In the genomic region with DNA sequence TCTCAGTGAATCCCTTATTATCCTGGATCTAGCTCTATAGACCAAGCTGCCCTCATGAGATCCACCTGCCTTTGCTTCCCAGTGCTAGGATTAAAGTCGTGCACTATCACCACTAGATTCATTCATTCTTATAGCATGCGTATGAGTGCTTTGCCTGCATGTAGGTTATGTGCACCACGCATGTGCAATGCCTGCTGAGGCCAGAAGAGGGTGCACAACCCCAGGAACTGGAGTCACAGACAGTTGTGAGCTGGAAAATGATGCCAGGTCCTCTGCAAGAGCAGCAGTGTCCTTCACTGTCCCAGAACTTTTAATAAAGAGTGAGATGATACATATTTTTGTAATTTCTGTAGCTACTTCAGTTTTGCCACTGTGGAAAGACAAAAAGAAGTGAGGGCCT, we compare ENCODE assay signal across 30 mouse cellular contexts. TPM values are rescaled to one million over a fixed set of nuclear protein-coding genes. Genes with fewer than 3 reads are reported as not detected.
A peak's percentile ranks its signal among the peaks of the same experiment; 100 is the strongest.
DNase-seq lines count a peak whose midpoint lies in the region; ATAC-seq and TF ChIP-seq lines count a peak whose summit lies in the region.
"Had no signal": no experiment of that assay in that cellular context is flagged by ENCODE, and none has a peak within 500 bp of the region (broad histone marks: within the 10 kb centered on the region; RNA-seq: fewer than 3 reads in every experiment).

No protein-coding gene starts in this region.

- in situ Hi-C loops in ES-E14 (cut with MboI; ENCODE audit: low sequenced_read_pairs in 2 of 2, unreplicated experiment in 2 of 2), result loop anchor here in 1 of 2 experiments (5.0 kb wide), 1 partner anchor 168 kb away; no protein-coding TSS in a partner anchor

- no peaks in the 10 kb centered on the region for H3K27me3 ChIP-seq in hindbrain, postnatal 0 days (ENCODE audit: insufficient read depth, low read length)
- H3K27me3 ChIP-seq in hindbrain, embryonic 12.5 days, result no peaks in the 10 kb centered on the region
- H3K27me3 ChIP-seq in midbrain, postnatal 0 days (ENCODE audit: insufficient read depth, low read length), result no peaks in the 10 kb centered on the region
- no peaks in the 10 kb centered on the region for H3K27me3 ChIP-seq in midbrain, embryonic 15.5 days (replicated peaks)
- H3K27me3 ChIP-seq: heart, embryonic 15.5 days; megakaryocyte, embryonic 14.5 days; stomach, embryonic 15.5 days had no signal

- H3K4me3 ChIP-seq in hindbrain, postnatal 0 days (ENCODE audit: low read length), result no peak overlapping the region
- no peak overlapping the region for H3K4me3 ChIP-seq in hindbrain, embryonic 12.5 days
- H3K4me3 ChIP-seq in midbrain, postnatal 0 days (ENCODE audit: low read depth, low read length), result no peak overlapping the region
- H3K4me3 ChIP-seq in midbrain, embryonic 15.5 days, result no peak overlapping the region
- H3K4me3 ChIP-seq in ES-E14 (ENCODE audit: insufficient read depth in 1 of 2, low read depth in 1 of 2, low read length in 2 of 2, poor library complexity in 1 of 2, severe bottlenecking in 1 of 2), result no peak overlapping the region
- H3K4me3 ChIP-seq: embryonic facial prominence, embryonic 10.5 days; heart, adult 2 months; heart, embryonic 15.5 days; megakaryocyte, embryonic 14.5 days; stomach, embryonic 15.5 days had no signal

- no peaks in the 10 kb centered on the region for H3K36me3 ChIP-seq in hindbrain, postnatal 0 days (ENCODE audit: insufficient read depth, low read length)
- H3K36me3 ChIP-seq in hindbrain, embryonic 12.5 days, result no peaks in the 10 kb centered on the region
- no peaks in the 10 kb centered on the region for H3K36me3 ChIP-seq in midbrain, postnatal 0 days (ENCODE audit: insufficient read depth, low read length)
- no peaks in the 10 kb centered on the region for H3K36me3 ChIP-seq in midbrain, embryonic 15.5 days (replicated peaks)
- no peaks in the 10 kb centered on the region for H3K36me3 ChIP-seq in ES-E14 (ENCODE audit: control insufficient read depth, insufficient read depth, low read length, poor library complexity, severe bottlenecking)
- H3K36me3 ChIP-seq: embryonic facial prominence, embryonic 10.5 days; G1E; heart, embryonic 15.5 days; stomach, embryonic 15.5 days had no signal

- no peak for ATAC-seq in hindbrain, postnatal 0 days
- ATAC-seq in hindbrain, embryonic 12.5 days (ENCODE audit: low FRiP score), result no peak
- no peak for ATAC-seq in midbrain, postnatal 0 days (ENCODE audit: low FRiP score)
- ATAC-seq in midbrain, embryonic 15.5 days (replicated peaks), result no peak
- ATAC-seq: hindbrain, embryonic 16.5 days; midbrain, embryonic 16.5 days had no signal

- no peak overlapping the region for H3K4me2 ChIP-seq in hindbrain, postnatal 0 days (ENCODE audit: low read depth, low read length)
- no peak overlapping the region for H3K4me2 ChIP-seq in hindbrain, embryonic 12.5 days (replicated peaks)
- no peak overlapping the region for H3K4me2 ChIP-seq in midbrain, postnatal 0 days (ENCODE audit: low read depth, low read length, poor library complexity, severe bottlenecking)
- H3K4me2 ChIP-seq in midbrain, embryonic 15.5 days, result no peak overlapping the region
- H3K4me2 ChIP-seq: heart, embryonic 15.5 days; stomach, embryonic 15.5 days had no signal

- H3K9me3 ChIP-seq in hindbrain, postnatal 0 days (ENCODE audit: low read length), result no peaks in the 10 kb centered on the region
- H3K9me3 ChIP-seq in hindbrain, embryonic 12.5 days (replicated peaks), result peaks cover 12% of the 10 kb centered on the region; the same call in 1 of the 2 replicates
- H3K9me3 ChIP-seq in midbrain, postnatal 0 days (ENCODE audit: low read length), result 0 out of 2 replicates have a peak, but pooled peaks cover 4% of the 10 kb centered on the region
- no peaks in the 10 kb centered on the region for H3K9me3 ChIP-seq in midbrain, embryonic 15.5 days
- no peaks in the 10 kb centered on the region for H3K9me3 ChIP-seq in ES-E14 (ENCODE audit: control insufficient read depth, insufficient read depth, low read depth, low read length)
- H3K9me3 ChIP-seq: heart, embryonic 15.5 days; stomach, embryonic 15.5 days had no signal

- H3K4me1 ChIP-seq in hindbrain, postnatal 0 days (ENCODE audit: insufficient read depth, low read length), result no peaks in the 10 kb centered on the region
- H3K4me1 ChIP-seq in hindbrain, embryonic 12.5 days, result no peaks in the 10 kb centered on the region
- H3K4me1 ChIP-seq in midbrain, postnatal 0 days (ENCODE audit: insufficient read depth, low read length), result no peaks in the 10 kb centered on the region
- H3K4me1 ChIP-seq in midbrain, embryonic 15.5 days, result no peaks in the 10 kb centered on the region
- no peaks in the 10 kb centered on the region for H3K4me1 ChIP-seq in ES-E14 (ENCODE audit: control insufficient read depth in 2 of 2, insufficient read depth in 2 of 2, low read length in 2 of 2, poor library complexity in 1 of 2)
- H3K4me1 ChIP-seq: embryonic facial prominence, embryonic 10.5 days; heart, embryonic 15.5 days; megakaryocyte, embryonic 14.5 days; stomach, embryonic 15.5 days had no signal

- H3K9ac ChIP-seq in hindbrain, postnatal 0 days (replicated peaks; ENCODE audit: low read length), result no peak overlapping the region
- H3K9ac ChIP-seq in hindbrain, embryonic 12.5 days, result no peak overlapping the region
- no peak overlapping the region for H3K9ac ChIP-seq in midbrain, postnatal 0 days (replicated peaks; ENCODE audit: low read length, poor library complexity, severe bottlenecking)
- no peak overlapping the region for H3K9ac ChIP-seq in midbrain, embryonic 15.5 days
- no peak overlapping the region for H3K9ac ChIP-seq in ES-E14 (ENCODE audit: insufficient read depth, low read depth, low read length, poor library complexity, severe bottlenecking)
- H3K9ac ChIP-seq: heart, embryonic 15.5 days; stomach, embryonic 15.5 days had no signal

- peak; percentile 35 for TF ChIP-seq CTCF in hindbrain, postnatal 0 days (IDR thresholded peaks at IDR 0.05; ENCODE audit: low read depth)
- peak; percentile 9; the same call in 1 of the 2 replicates for TF ChIP-seq CTCF in midbrain, postnatal 0 days (IDR thresholded peaks at IDR 0.05)

- WGBS in hindbrain, postnatal 0 days, result 61% methylated on average over 3 of the region's 3 CpGs
- WGBS in hindbrain, embryonic 12.5 days, result 62% methylated on average over 3 of the region's 3 CpGs
- WGBS in midbrain, postnatal 0 days, result 61% methylated on average over 3 of the region's 3 CpGs
- WGBS in midbrain, embryonic 15.5 days, result 64% methylated on average over 3 of the region's 3 CpGs

- peak; percentile 2 for DNase-seq in hindbrain, postnatal 0 days (ENCODE audit: low spot score)
- no peak for DNase-seq in midbrain, postnatal 0 days (ENCODE audit: low spot score)
- peak; percentile 35 for DNase-seq in ES-E14 (ENCODE audit: low read depth, low spot score)
- DNase-seq in induced T-regulatory cell, adult 2 months (ENCODE audit: low read depth), result peak; percentile 1
- DNase-seq in adrenal gland, adult 18-20 months (ENCODE audit: low spot score in 2 of 2), result no peak
- no peak for DNase-seq in layer of hippocampus, postnatal 36 days
- DNase-seq: B cell, adult 2 months; cerebellum, adult 8-10 months; gastrocnemius, postnatal 10 days; heart, adult 2 months; heart, postnatal 4 days; kidney, adult 8-10 months; kidney, postnatal 14 days; layer of hippocampus, adult 9-11 months; right cerebral cortex, postnatal 14 days had no signal

- H3K27ac ChIP-seq in hindbrain, postnatal 0 days, result no peak overlapping the region
- H3K27ac ChIP-seq in hindbrain, embryonic 12.5 days, result no peak overlapping the region
- no peak overlapping the region for H3K27ac ChIP-seq in midbrain, postnatal 0 days (ENCODE audit: low read depth, low read length)
- no peak overlapping the region for H3K27ac ChIP-seq in midbrain, embryonic 15.5 days
- H3K27ac ChIP-seq in ES-E14 (ENCODE audit: insufficient read depth, low read depth, low read length, poor library complexity, severe bottlenecking), result no peak overlapping the region
- H3K27ac ChIP-seq: embryonic facial prominence, embryonic 10.5 days; heart, adult 2 months; heart, embryonic 15.5 days; stomach, embryonic 15.5 days had no signal

RNA-seq across cellular contexts. Expression of gene Olfr1349, which starts 2.3 kb away (rescaled TPM):
- total RNA-seq in hindbrain, postnatal 0 days (2014; rRNA removed), result 0.18 TPM in 1 of 2 replicates, not detected in the other
- 0.08 TPM in 1 of 2 replicates, not detected in the other for polyA plus RNA-seq in hindbrain, postnatal 0 days (2015; fragmentation: Nextera tagmentation; extraction: Ambion mirVana)
- not detected in 2 replicates for polyA plus RNA-seq in hindbrain, embryonic 12.5 days (2016; fragmentation: Nextera tagmentation; extraction: Ambion mirVana)
- not detected in 2 replicates for total RNA-seq in midbrain, postnatal 0 days (2014; rRNA removed)
- not detected in 2 replicates for polyA plus RNA-seq in midbrain, postnatal 0 days (2015; fragmentation: Nextera tagmentation; extraction: Ambion mirVana)
- not detected in 2 replicates for polyA plus RNA-seq in midbrain, embryonic 15.5 days (2015; fragmentation: Nextera tagmentation; extraction: Ambion mirVana)
- not detected in 2 replicates for total RNA-seq in ES-E14 (2012; rRNA removed)
- total RNA-seq in adrenal gland, adult 18-20 months (2021), result not detected
- total RNA-seq in layer of hippocampus, postnatal 36 days (2021), result not detected
- total RNA-seq: common myeloid progenitor, adult 5-6 weeks; gastrocnemius, postnatal 10 days; heart, adult 2 months; heart, postnatal 4 days; neutrophil, adult 5-6 weeks had no signal
- polyA plus RNA-seq: embryonic facial prominence, embryonic 10.5 days; forebrain, embryonic 11.5 days; G1E; heart, adult 2 months; heart, embryonic 15.5 days; hindbrain, embryonic 16.5 days; limb, embryonic 11.5 days; liver, embryonic 16.5 days; midbrain, embryonic 16.5 days; spleen, adult 2 months; stomach, embryonic 15.5 days had no signal

RNA-seq across cellular contexts. Expression of gene Olfr1348, which starts 16.5 kb away (rescaled TPM):
- total RNA-seq in hindbrain, postnatal 0 days (2014; rRNA removed), result not detected in 2 replicates
- polyA plus RNA-seq in hindbrain, postnatal 0 days (2015; fragmentation: Nextera tagmentation; extraction: Ambion mirVana), result not detected in 2 replicates
- polyA plus RNA-seq in hindbrain, embryonic 12.5 days (2016; fragmentation: Nextera tagmentation; extraction: Ambion mirVana), result not detected in 2 replicates
- total RNA-seq in midbrain, postnatal 0 days (2014; rRNA removed), result not detected in 2 replicates
- polyA plus RNA-seq in midbrain, postnatal 0 days (2015; fragmentation: Nextera tagmentation; extraction: Ambion mirVana), result not detected in 2 replicates
- not detected in 2 replicates for polyA plus RNA-seq in midbrain, embryonic 15.5 days (2015; fragmentation: Nextera tagmentation; extraction: Ambion mirVana)
- total RNA-seq in ES-E14 (2012; rRNA removed), result not detected in 2 replicates
- not detected for total RNA-seq in adrenal gland, adult 18-20 months (2021)
- not detected for total RNA-seq in layer of hippocampus, postnatal 36 days (2021)
- total RNA-seq: common myeloid progenitor, adult 5-6 weeks; G1E; gastrocnemius, postnatal 10 days; heart, adult 2 months; heart, postnatal 4 days; neutrophil, adult 5-6 weeks had no signal
- polyA plus RNA-seq: embryonic facial prominence, embryonic 10.5 days; forebrain, embryonic 11.5 days; G1E; heart, adult 2 months; heart, embryonic 15.5 days; hindbrain, embryonic 16.5 days; limb, embryonic 11.5 days; liver, embryonic 16.5 days; midbrain, embryonic 16.5 days; spleen, adult 2 months; stomach, embryonic 15.5 days had no signal

RNA-seq across cellular contexts. Expression of gene Olfr1347, which starts 25.4 kb away (rescaled TPM):
- total RNA-seq in hindbrain, postnatal 0 days (2014; rRNA removed), result not detected in 2 replicates
- polyA plus RNA-seq in hindbrain, postnatal 0 days (2015; fragmentation: Nextera tagmentation; extraction: Ambion mirVana), result not detected in 2 replicates
- not detected in 2 replicates for polyA plus RNA-seq in hindbrain, embryonic 12.5 days (2016; fragmentation: Nextera tagmentation; extraction: Ambion mirVana)
- not detected in 2 replicates for total RNA-seq in midbrain, postnatal 0 days (2014; rRNA removed)
- not detected in 2 replicates for polyA plus RNA-seq in midbrain, postnatal 0 days (2015; fragmentation: Nextera tagmentation; extraction: Ambion mirVana)
- not detected in 2 replicates for polyA plus RNA-seq in midbrain, embryonic 15.5 days (2015; fragmentation: Nextera tagmentation; extraction: Ambion mirVana)
- not detected in 2 replicates for total RNA-seq in ES-E14 (2012; rRNA removed)
- total RNA-seq in adrenal gland, adult 18-20 months (2021), result not detected
- not detected for total RNA-seq in layer of hippocampus, postnatal 36 days (2021)
- total RNA-seq: common myeloid progenitor, adult 5-6 weeks; gastrocnemius, postnatal 10 days; heart, adult 2 months; heart, postnatal 4 days; neutrophil, adult 5-6 weeks had no signal
- polyA plus RNA-seq: embryonic facial prominence, embryonic 10.5 days; forebrain, embryonic 11.5 days; G1E; heart, adult 2 months; heart, embryonic 15.5 days; hindbrain, embryonic 16.5 days; limb, embryonic 11.5 days; liver, embryonic 16.5 days; midbrain, embryonic 16.5 days; spleen, adult 2 months; stomach, embryonic 15.5 days had no signal

RNA-seq across cellular contexts. Expression of gene Olfr5, which starts 38.3 kb away (rescaled TPM):
- total RNA-seq in hindbrain, postnatal 0 days (2014; rRNA removed), result not detected in 2 replicates
- not detected in 2 replicates for polyA plus RNA-seq in hindbrain, postnatal 0 days (2015; fragmentation: Nextera tagmentation; extraction: Ambion mirVana)
- polyA plus RNA-seq in hindbrain, embryonic 12.5 days (2016; fragmentation: Nextera tagmentation; extraction: Ambion mirVana), result not detected in 2 replicates
- not detected in 2 replicates for total RNA-seq in midbrain, postnatal 0 days (2014; rRNA removed)
- polyA plus RNA-seq in midbrain, postnatal 0 days (2015; fragmentation: Nextera tagmentation; extraction: Ambion mirVana), result not detected in 2 replicates
- not detected in 2 replicates for polyA plus RNA-seq in midbrain, embryonic 15.5 days (2015; fragmentation: Nextera tagmentation; extraction: Ambion mirVana)
- not detected in 2 replicates for total RNA-seq in ES-E14 (2012; rRNA removed)
- total RNA-seq in adrenal gland, adult 18-20 months (2021), result not detected
- not detected for total RNA-seq in layer of hippocampus, postnatal 36 days (2021)
- total RNA-seq: common myeloid progenitor, adult 5-6 weeks; gastrocnemius, postnatal 10 days; heart, adult 2 months; heart, postnatal 4 days; neutrophil, adult 5-6 weeks had no signal
- polyA plus RNA-seq: embryonic facial prominence, embryonic 10.5 days; forebrain, embryonic 11.5 days; G1E; heart, adult 2 months; heart, embryonic 15.5 days; hindbrain, embryonic 16.5 days; limb, embryonic 11.5 days; liver, embryonic 16.5 days; midbrain, embryonic 16.5 days; spleen, adult 2 months; stomach, embryonic 15.5 days had no signal

RNA-seq across cellular contexts. Expression of gene Olfr1350, which starts 39.6 kb away (rescaled TPM):
- not detected in 2 replicates for total RNA-seq in hindbrain, postnatal 0 days (2014; rRNA removed)
- polyA plus RNA-seq in hindbrain, postnatal 0 days (2015; fragmentation: Nextera tagmentation; extraction: Ambion mirVana), result not detected in 2 replicates
- polyA plus RNA-seq in hindbrain, embryonic 12.5 days (2016; fragmentation: Nextera tagmentation; extraction: Ambion mirVana), result not detected in 2 replicates
- total RNA-seq in midbrain, postnatal 0 days (2014; rRNA removed), result not detected in 2 replicates
- polyA plus RNA-seq in midbrain, postnatal 0 days (2015; fragmentation: Nextera tagmentation; extraction: Ambion mirVana), result not detected in 2 replicates
- not detected in 2 replicates for polyA plus RNA-seq in midbrain, embryonic 15.5 days (2015; fragmentation: Nextera tagmentation; extraction: Ambion mirVana)
- total RNA-seq in ES-E14 (2012; rRNA removed), result not detected in 2 replicates
- total RNA-seq in adrenal gland, adult 18-20 months (2021), result not detected
- not detected for total RNA-seq in layer of hippocampus, postnatal 36 days (2021)
- total RNA-seq: common myeloid progenitor, adult 5-6 weeks; gastrocnemius, postnatal 10 days; heart, adult 2 months; heart, postnatal 4 days; neutrophil, adult 5-6 weeks had no signal
- polyA plus RNA-seq: embryonic facial prominence, embryonic 10.5 days; forebrain, embryonic 11.5 days; G1E; heart, adult 2 months; heart, embryonic 15.5 days; hindbrain, embryonic 16.5 days; limb, embryonic 11.5 days; liver, embryonic 16.5 days; midbrain, embryonic 16.5 days; spleen, adult 2 months; stomach, embryonic 15.5 days had no signal

Comparison
In these comparisons a context has a peak if more than half of its experiments do, and no peak if none do; other contexts are left out.
1. DNase-seq: peak in hindbrain, postnatal 0 days (single experiment), ES-E14 (single experiment) and induced T-regulatory cell, adult 2 months (single experiment); none in midbrain, postnatal 0 days (single experiment), adrenal gland, adult 18-20 months (0 of 2) and layer of hippocampus, postnatal 36 days (0 of 2).